Mouse (Mus musculus) heart, adult 2 months (tissue): ENCODE data around the gene Col7a1.

ENCODE experiments used
- CTCF ChIP-seq: fragments of 200-600 bp; IDR thresholded peaks from 2 replicates; pipeline ENCODE4 v1.8.1; 2022; ENCODE audit warnings: antibody characterized with exemption, mild to moderate bottlenecking, moderate library complexity
- EP300 ChIP-seq: fragments of 200-500 bp; IDR thresholded peaks from 2 replicates; pipeline ENCODE4 v1.6.1; 2011; ENCODE audit warnings: low read depth, low read length, control low read depth; ENCODE audit not compliant: insufficient read depth
- POLR2A ChIP-seq: fragments of 200-500 bp; IDR thresholded peaks from 2 replicates; pipeline ENCODE4 v1.6.1; 2011; ENCODE audit warnings: mild to moderate bottlenecking, low read depth, low read length, control low read depth; ENCODE audit not compliant: insufficient read depth

DNA sequence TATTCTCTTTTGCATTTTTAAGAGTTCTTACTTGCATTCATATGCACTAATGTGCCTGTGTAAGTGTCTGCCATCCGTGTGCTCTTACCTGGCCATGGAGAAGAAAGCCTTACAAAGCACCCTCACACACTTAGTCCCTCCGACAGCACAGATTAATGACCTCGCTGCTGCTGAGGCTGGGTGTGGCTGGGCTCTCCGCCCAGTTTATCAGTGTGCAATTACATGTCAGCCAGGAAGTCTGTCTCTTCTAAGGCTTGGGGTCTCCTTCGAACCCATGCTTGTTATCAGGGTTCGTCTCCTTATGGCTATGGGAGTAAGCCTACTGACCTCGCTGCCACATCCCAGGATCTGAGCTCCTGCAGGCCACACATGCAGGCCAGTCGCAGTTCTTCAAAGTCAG, 62.0 kb downstream of the Col7a1 start:
- TF ChIP-seq CTCF (no peak), POLR2A (no peak), EP300 (no peak)
